Mouse (Mus musculus) lung, embryonic 15.5 days (tissue): Measurements from ENCODE around the gene Trmt112. TPM values are rescaled to one million over a fixed set of nuclear protein-coding genes. Genes with fewer than 3 reads are reported as not detected.

Experiments
- ATAC-seq: fragments of 200-750 bp; cut with Nextera tagmentation; 2 replicates; pipeline ENCODE4 v1.8.0; 2017; ENCODE audit warnings: moderate number of reproducible peaks, borderline replicate concordance; ENCODE audit not compliant: low FRiP score, low TSS enrichment; ENCODE audit errors: extremely low read depth
- H3K27ac ChIP-seq: fragments of 300-500 bp; sonication (generic); 2 replicates; pipeline ENCODE4 v1.5.1; 2015; ENCODE audit warnings: moderate library complexity, mild to moderate bottlenecking, inconsistent platforms
- H3K27me3 ChIP-seq: fragments of 300-500 bp; sonication (generic); 2 replicates; pipeline ENCODE4 v1.6.1; 2015; ENCODE audit warnings: inconsistent platforms
- H3K36me3 ChIP-seq: fragments of 300-500 bp; sonication (generic); 2 replicates; pipeline ENCODE4 v1.6.1; 2015; ENCODE audit warnings: inconsistent platforms
- H3K4me1 ChIP-seq: fragments of 300-500 bp; sonication (generic); 2 replicates; pipeline ENCODE4 v1.6.1; 2015; ENCODE audit warnings: inconsistent platforms
- H3K4me2 ChIP-seq: fragments of 300-500 bp; sonication (generic); 2 replicates; pipeline ENCODE4 v1.6.1; 2015; ENCODE audit warnings: inconsistent platforms, mild to moderate bottlenecking, moderate library complexity
- H3K4me3 ChIP-seq: fragments of 300-500 bp; sonication (generic); 2 replicates; pipeline ENCODE4 v1.5.1; 2015; ENCODE audit warnings: mild to moderate bottlenecking, inconsistent platforms
- H3K9ac ChIP-seq: fragments of 300-500 bp; sonication (generic); 2 replicates; pipeline ENCODE4 v1.6.1; 2015; ENCODE audit warnings: inconsistent platforms
- H3K9me3 ChIP-seq: fragments of 300-500 bp; sonication (generic); 2 replicates; pipeline ENCODE4 v1.6.1; 2016; ENCODE audit warnings: inconsistent platforms
- WGBS: fragments of 180-500 bp; shearing (Covaris S2); methylation state at CpG from one replicate; pipeline ENCODE4 v1.1.7; 2015; 5-methylcytosine and 5-hydroxymethylcytosine counted together
- polyA plus RNA-seq: library from polyadenylated mRNA; unstranded; fragments of >200 nt; fragmentation: Nextera tagmentation; extraction: Ambion mirVana; gene quantifications from 2 replicates; pipeline ENCODE4 v1.2.1, GENCODE M21; 2015

Gene Trmt112
- polyA plus RNA-seq, 1 experiment from 2014 or later = 137 TPM

- under 1% methylated on average over 48 of the region's 48 CpGs for WGBS
- no peaks in the 10 kb centered on the region for H3K9me3 ChIP-seq
- peaks cover 33% of the 10 kb centered on the region for H3K4me1 ChIP-seq
- peaks cover 35% of the 10 kb centered on the region for H3K27me3 ChIP-seq
- peak overlapping the region; percentile 82 for H3K4me3 ChIP-seq
- H3K36me3 ChIP-seq = no peaks in the 10 kb centered on the region
- H3K9ac ChIP-seq = peak overlapping the region; percentile 70
- H3K4me2 ChIP-seq = peak overlapping the region; percentile 76
- H3K27ac ChIP-seq = peak overlapping the region; percentile 79
- ATAC-seq = no peak; the same call in 1 of the 2 replicates
Measured at GRCm38 (mm10) chr19:6920741-6921636, 11.5 kb downstream of the Trmt112 start.

GRCm38 (mm10) chr19:6921647-6922567 lies 12.4 kb downstream of the Trmt112 start, which contains the start of gene Esrra:
Gene Esrra (minus strand): TSS chr19:6921813.
- Histone ChIP-seq H3K4me1 (peaks cover 35% of the 10 kb centered on the region), H3K36me3 (no peaks in the 10 kb centered on the region), H3K4me2 (peak within 1 kb of the TSS; percentile 76), H3K4me3 (peak within 1 kb of the TSS; percentile 82), H3K9ac (peak within 1 kb of the TSS; percentile 70), H3K27me3 (peaks cover 44% of the 10 kb centered on the region), H3K27ac (peak within 1 kb of the TSS; percentile 79), H3K9me3 (no peaks in the 10 kb centered on the region)
- WGBS = under 1% methylated on average over 66 of the region's 66 CpGs
- ATAC-seq = peak; percentile 95

GRCm38 (mm10) chr19:6922901-6923735 lies 13.6 kb downstream of the Trmt112 start:
- H3K27ac ChIP-seq = no peak overlapping the region
- H3K4me3 ChIP-seq = peak overlapping the region; percentile 82
- H3K9me3 ChIP-seq = no peaks in the 10 kb centered on the region
- WGBS = 68% methylated on average over 6 of the region's 6 CpGs
- no peaks in the 10 kb centered on the region for H3K36me3 ChIP-seq
- peaks cover 56% of the 10 kb centered on the region for H3K27me3 ChIP-seq
- no peak overlapping the region for H3K9ac ChIP-seq
- H3K4me2 ChIP-seq = peak overlapping the region; percentile 76
- ATAC-seq = no peak
- peaks cover 42% of the 10 kb centered on the region for H3K4me1 ChIP-seq

- Histone ChIP-seq H3K4me1 (peaks cover 42% of the 10 kb centered on the region), H3K4me3 (peak overlapping the region; percentile 22), H3K9ac (no peak overlapping the region), H3K9me3 (no peaks in the 10 kb centered on the region), H3K4me2 (peak overlapping the region; percentile 48), H3K27me3 (peaks cover 70% of the 10 kb centered on the region), H3K36me3 (no peaks in the 10 kb centered on the region), H3K27ac (no peak overlapping the region)
- WGBS = 3% methylated on average over 39 of the region's 39 CpGs
- ATAC-seq = no peak
Measured at GRCm38 (mm10) chr19:6924461-6925306, 15.2 kb downstream of the Trmt112 start.

- Histone ChIP-seq H3K9ac (no peak within 1 kb of the TSS), H3K4me1 (peaks cover 37% of the 10 kb centered on the region), H3K27ac (no peak within 1 kb of the TSS), H3K4me3 (peak within 1 kb of the TSS; percentile 22), H3K4me2 (peak within 1 kb of the TSS; percentile 48), H3K36me3 (no peaks in the 10 kb centered on the region), H3K9me3 (no peaks in the 10 kb centered on the region), H3K27me3 (peaks cover 75% of the 10 kb centered on the region)
- 4% methylated on average over 9 of the region's 9 CpGs for WGBS
- no peak for ATAC-seq
Measured at GRCm38 (mm10) chr19:6925307-6925573, 15.7 kb downstream of the Trmt112 start, which contains the start of gene Catsperz. Gene Catsperz (minus strand): TSS chr19:6925380.

- peak overlapping the region; percentile 48 for H3K4me2 ChIP-seq
- H3K27me3 ChIP-seq = peaks cover 80% of the 10 kb centered on the region
- H3K4me1 ChIP-seq = peaks cover 31% of the 10 kb centered on the region
- no peak overlapping the region for H3K9ac ChIP-seq
- WGBS = 12% methylated on average over 38 of the region's 40 CpGs
- no peak for ATAC-seq
- no peaks in the 10 kb centered on the region for H3K36me3 ChIP-seq
- no peaks in the 10 kb centered on the region for H3K9me3 ChIP-seq
- H3K4me3 ChIP-seq = peak overlapping the region; percentile 22; the same call in 1 of the 2 replicates
- H3K27ac ChIP-seq = no peak overlapping the region
Measured at GRCm38 (mm10) chr19:6925611-6926329, 16.3 kb downstream of the Trmt112 start.

GRCm38 (mm10) chr19:6926559-6927255 lies 17.2 kb downstream of the Trmt112 start:
- 14% methylated on average over 26 of the region's 26 CpGs for WGBS

GRCm38 (mm10) chr19:6928080-6928479 lies 18.6 kb downstream of the Trmt112 start:
- H3K36me3 ChIP-seq = no peaks in the 10 kb centered on the region
- H3K9ac ChIP-seq = no peak overlapping the region
- no peak overlapping the region for H3K4me2 ChIP-seq
- no peak overlapping the region for H3K4me3 ChIP-seq
- peaks cover 22% of the 10 kb centered on the region for H3K4me1 ChIP-seq
- H3K9me3 ChIP-seq = no peaks in the 10 kb centered on the region
- ATAC-seq = no peak
- no peak overlapping the region for H3K27ac ChIP-seq
- WGBS = 15% methylated on average over 9 of the region's 9 CpGs
- H3K27me3 ChIP-seq = peaks cover 96% of the 10 kb centered on the region

More at GRCm38 (mm10) chr19:6926559-6927255, 17.2 kb downstream of the Trmt112 start:
- Histone ChIP-seq H3K9me3 (no peaks in the 10 kb centered on the region), H3K27ac (no peak overlapping the region), H3K36me3 (no peaks in the 10 kb centered on the region), H3K4me3 (peak overlapping the region; percentile 15; the same call in 1 of the 2 replicates), H3K4me1 (peaks cover 28% of the 10 kb centered on the region), H3K9ac (no peak overlapping the region), H3K4me2 (peak overlapping the region; percentile 34), H3K27me3 (peaks cover 89% of the 10 kb centered on the region)
- ATAC-seq = no peak

- Histone ChIP-seq H3K27ac (no peak overlapping the region), H3K27me3 (peaks cover 97% of the 10 kb centered on the region), H3K36me3 (no peaks in the 10 kb centered on the region), H3K4me3 (no peak overlapping the region), H3K4me1 (peaks cover 22% of the 10 kb centered on the region), H3K9ac (no peak overlapping the region), H3K9me3 (no peaks in the 10 kb centered on the region), H3K4me2 (no peak overlapping the region)
- ATAC-seq = no peak
- WGBS = 0% methylated on average over 1 of the region's 2 CpGs
Measured at GRCm38 (mm10) chr19:6931002-6931401, 21.5 kb downstream of the Trmt112 start.

GRCm38 (mm10) chr19:6932018-6932417 lies 22.5 kb downstream of the Trmt112 start:
- peaks cover 18% of the 10 kb centered on the region for H3K4me1 ChIP-seq
- H3K9ac ChIP-seq = no peak overlapping the region
- WGBS = 58% methylated on average over 1 of the region's 1 CpGs
- H3K4me2 ChIP-seq = no peak overlapping the region
- H3K36me3 ChIP-seq = no peaks in the 10 kb centered on the region
- H3K4me3 ChIP-seq = no peak overlapping the region
- H3K9me3 ChIP-seq = no peaks in the 10 kb centered on the region
- H3K27ac ChIP-seq = no peak overlapping the region
- no peak for ATAC-seq
- peaks cover 91% of the 10 kb centered on the region for H3K27me3 ChIP-seq
